Mouse (Mus musculus) hindbrain, postnatal 0 days (tissue): Measurements from ENCODE around the gene Supt5. TPM values are rescaled to one million over a fixed set of nuclear protein-coding genes. Genes with fewer than 3 reads are reported as not detected.

ENCODE experiments used
- ATAC-seq: fragments of 200-750 bp; cut with Nextera tagmentation; 2 replicates; pipeline ENCODE4 v1.8.0; 2017; ENCODE audit warnings: mild to moderate bottlenecking, moderate TSS enrichment, moderate library complexity
- DNase-seq: peaks from one replicate; pipeline ENCODE4 v3.0.0-alpha.2; 2015; ENCODE audit warnings: low spot score
- H3K27ac ChIP-seq: fragments of 300-500 bp; sonication (generic); 2 replicates; pipeline ENCODE4 v1.5.1; 2014; ENCODE audit warnings: mild to moderate bottlenecking
- H3K27me3 ChIP-seq: fragments of 300-500 bp; sonication (generic); 2 replicates; pipeline ENCODE4 v1.6.1; 2014; ENCODE audit warnings: low read length, mixed read lengths; ENCODE audit not compliant: insufficient read depth
- H3K36me3 ChIP-seq: fragments of 300-500 bp; sonication (generic); 2 replicates; pipeline ENCODE4 v1.6.1; 2014; ENCODE audit warnings: low read length, mixed read lengths; ENCODE audit not compliant: insufficient read depth
- H3K4me1 ChIP-seq: fragments of 300-500 bp; sonication (generic); 2 replicates; pipeline ENCODE4 v1.6.1; 2014; ENCODE audit warnings: antibody characterized with exemption, low read length, mixed read lengths; ENCODE audit not compliant: insufficient read depth
- H3K4me2 ChIP-seq: fragments of 300-500 bp; sonication (generic); 2 replicates; pipeline ENCODE4 v1.6.1; 2014; ENCODE audit warnings: low read depth, mild to moderate bottlenecking, low read length, moderate library complexity, mixed read lengths
- H3K4me3 ChIP-seq: fragments of 300-500 bp; sonication (generic); 2 replicates; pipeline ENCODE4 v1.5.1; 2014; ENCODE audit warnings: low read length
- H3K9ac ChIP-seq: fragments of 300-500 bp; sonication (generic); replicated peaks from 2 replicates; pipeline ENCODE4 v1.6.1; 2014; ENCODE audit warnings: mild to moderate bottlenecking, low read length, moderate library complexity, mixed read lengths
- H3K9me3 ChIP-seq: fragments of 300-500 bp; sonication (generic); 2 replicates; pipeline ENCODE4 v1.6.1; 2016; ENCODE audit warnings: low read length, mixed read lengths
- CTCF ChIP-seq: IDR thresholded peaks from 2 replicates; pipeline ENCODE4 v1.5.1; 2016; ENCODE audit warnings: antibody characterized with exemption, control low read depth, low read depth
- WGBS: fragments of 180-500 bp; shearing (Covaris S2); extraction: QIAGEN DNeasy Blood & Tissue Kit; methylation state at CpG from one replicate; pipeline ENCODE4 v1.1.7; 2014; 5-methylcytosine and 5-hydroxymethylcytosine counted together
- polyA plus RNA-seq: library from polyadenylated mRNA; unstranded; fragments of >200 nt; fragmentation: Nextera tagmentation; extraction: Ambion mirVana; gene quantifications from 2 replicates; pipeline ENCODE4 v1.2.1, GENCODE M21; 2015
- total RNA-seq: library from RNA; depleted of rRNA; stranded (reverse); fragments of >200 nt; gene quantifications from 2 replicates; pipeline ENCODE4 v1.2.3, GENCODE M21; 2014; rRNA removed

Gene Supt5
- total and polyA plus RNA-seq, 2 experiments from 2014 or later, result 76.5 to 104 TPM

DNA sequence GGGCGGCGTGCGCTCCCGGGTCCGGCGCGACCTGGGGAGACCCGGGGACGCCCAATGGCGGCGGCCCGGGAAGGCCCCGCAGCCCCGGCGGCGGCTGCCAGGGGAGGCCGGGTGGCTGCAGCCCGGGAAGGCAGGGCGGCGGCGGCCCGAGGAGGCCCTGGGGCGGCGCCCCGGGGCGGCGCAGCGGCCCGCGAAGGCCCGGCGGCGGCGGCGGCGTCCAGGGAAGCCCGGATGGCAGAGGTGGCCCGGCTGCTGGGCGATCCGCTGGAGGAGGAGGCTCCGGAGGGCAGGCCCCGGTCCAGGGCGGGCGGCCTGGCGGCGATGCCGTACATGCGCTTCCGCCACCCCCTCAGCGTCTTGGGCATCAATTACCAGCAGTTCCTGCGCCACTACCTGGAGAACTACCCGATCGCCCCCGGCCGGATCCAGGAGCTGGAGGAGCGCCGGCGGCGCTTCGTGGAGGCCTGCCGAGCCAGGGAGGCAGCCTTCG, 70.5 kb downstream of the Supt5 start:
- H3K4me2 ChIP-seq, result peak overlapping the region; percentile 80
- H3K27ac ChIP-seq, result peak overlapping the region; percentile 95
- ATAC-seq (peak; percentile 79), DNase-seq (peak; percentile 53)
- no peak for TF ChIP-seq CTCF
- no peaks in the 10 kb centered on the region for H3K27me3 ChIP-seq
- H3K36me3 ChIP-seq, result peaks cover 1% of the 10 kb centered on the region; the same call in 1 of the 2 replicates
- peak overlapping the region; percentile 92 for H3K4me3 ChIP-seq
- no peaks in the 10 kb centered on the region for H3K4me1 ChIP-seq
- under 1% methylated on average over 47 of the region's 62 CpGs for WGBS
- H3K9ac ChIP-seq, result peak overlapping the region; percentile 99
- H3K9me3 ChIP-seq, result no peaks in the 10 kb centered on the region

DNA sequence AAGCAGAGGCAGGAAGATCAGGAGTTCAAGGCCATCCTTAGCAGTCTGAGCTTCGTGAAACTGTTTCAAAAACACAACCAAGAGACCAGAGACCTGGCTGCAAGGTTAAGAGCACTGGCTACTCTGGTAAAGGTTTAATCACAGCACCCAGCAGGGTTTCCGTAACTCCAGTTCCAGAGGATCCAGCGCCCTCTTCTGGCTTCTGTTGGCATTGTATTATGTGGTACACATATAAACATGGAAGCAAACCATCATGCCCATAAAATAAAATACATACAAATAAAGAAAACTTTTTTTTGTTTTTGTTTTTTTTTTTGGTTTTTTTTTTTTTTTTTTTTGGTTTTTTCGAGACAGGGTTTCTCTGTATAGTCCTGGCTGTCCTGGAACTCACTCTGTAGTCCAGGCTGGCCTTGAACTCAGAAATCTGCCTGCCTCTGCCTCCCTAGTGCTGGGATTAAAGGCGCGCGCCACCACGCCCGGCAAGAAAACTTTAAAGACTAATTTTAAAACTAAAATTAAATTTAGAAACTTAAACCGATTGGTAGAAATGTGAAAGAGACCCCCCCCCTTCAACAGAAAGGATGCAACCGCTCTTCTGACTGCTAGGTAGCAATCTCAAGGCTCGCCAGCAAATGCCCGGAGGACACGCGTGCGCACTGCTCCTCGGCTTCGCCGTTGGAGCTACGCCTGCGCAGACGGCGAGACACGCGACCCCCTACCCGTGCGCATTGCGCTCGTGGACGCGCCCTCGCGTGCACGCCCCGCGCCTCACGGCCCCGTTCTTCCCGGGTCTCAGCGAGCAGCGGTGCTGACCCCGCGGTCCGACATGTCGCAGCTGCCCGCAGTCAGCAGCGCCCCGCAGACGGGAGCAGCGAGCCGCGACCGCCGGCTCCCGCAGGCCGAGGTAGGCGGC, 71.2 kb downstream of the Supt5 start, which contains the start of gene Eid2:
Gene Eid2, plus strand, starts transcription at position 753 of the 913 bp plus-strand sequence.
- DNase-seq, result peak; percentile 98
- Histone ChIP-seq H3K36me3 (no peaks in the 10 kb centered on the region), H3K4me3 (peak within 1 kb of the TSS; percentile 92), H3K9ac (peak within 1 kb of the TSS; percentile 99), H3K27me3 (no peaks in the 10 kb centered on the region), H3K27ac (peak within 1 kb of the TSS; percentile 95), H3K4me2 (peak within 1 kb of the TSS; percentile 80), H3K4me1 (no peaks in the 10 kb centered on the region), H3K9me3 (no peaks in the 10 kb centered on the region)
- peak; percentile 94 for ATAC-seq
- 0 out of 2 replicates have a peak, but pooled peaks have one; percentile 13 for TF ChIP-seq CTCF
- 9% methylated on average over 54 of the region's 57 CpGs for WGBS

DNA sequence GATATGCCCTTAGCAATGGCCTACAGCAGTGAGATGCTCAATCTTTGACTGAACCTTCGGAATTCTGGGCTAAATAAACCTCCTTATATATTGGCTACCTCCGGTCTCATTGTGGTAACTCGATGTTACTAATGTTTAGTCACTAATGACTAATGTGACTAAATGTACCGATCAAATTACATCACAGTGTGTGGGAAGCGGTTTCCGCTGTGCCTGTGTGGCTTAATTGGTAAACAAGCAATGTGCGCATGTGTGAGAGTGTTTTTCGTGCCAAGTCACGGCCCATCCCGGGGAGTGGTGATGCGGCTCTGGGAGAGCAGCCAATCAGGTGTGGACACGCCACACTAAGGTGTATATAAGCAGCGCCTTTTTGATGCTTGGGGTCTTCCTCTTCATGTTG, 73.2 kb downstream of the Supt5 start:
- Histone ChIP-seq H3K4me1 (no peaks in the 10 kb centered on the region), H3K9me3 (no peaks in the 10 kb centered on the region), H3K27ac (no peak overlapping the region), H3K9ac (no peak overlapping the region), H3K4me2 (no peak overlapping the region), H3K4me3 (no peak overlapping the region), H3K27me3 (no peaks in the 10 kb centered on the region), H3K36me3 (no peaks in the 10 kb centered on the region)
- ATAC-seq (no peak), DNase-seq (no peak)
- no peak for TF ChIP-seq CTCF
- 86% methylated on average over 13 of the region's 13 CpGs for whole genome bisulfite sequencing

Other genes with a start within 250 kb of the Supt5 start
- gene 9530053A07Rik, start 209.3 kb downstream of the Supt5 start, total RNA-seq, result 0.05 TPM in 1 of 2 replicates, not detected in the other
- gene 9530053A07Rik, start 209.3 kb downstream of the Supt5 start, polyA plus RNA-seq, result 0.16 and 0.19 TPM in 2 replicates
- gene Fbl, start 169.0 kb downstream of the Supt5 start, total RNA-seq, result 23.5 and 24.4 TPM in 2 replicates
- 70.7 and 73.7 TPM in 2 replicates for gene Fbl, start 169.0 kb downstream of the Supt5 start, polyA plus RNA-seq
- 36.7 and 43.6 TPM in 2 replicates for gene Dyrk1b, start 159.3 kb downstream of the Supt5 start, total RNA-seq
- gene Dyrk1b, start 159.3 kb downstream of the Supt5 start, polyA plus RNA-seq, result 7.8 and 8.4 TPM in 2 replicates
- 48.4 and 70.7 TPM in 2 replicates for gene Eid2, start 70.9 kb downstream of the Supt5 start, total RNA-seq
- 21.0 and 22.3 TPM in 2 replicates for gene Eid2, start 70.9 kb downstream of the Supt5 start, polyA plus RNA-seq
- 34.6 and 38.2 TPM in 2 replicates for gene Eid2b, start 61.0 kb downstream of the Supt5 start, total RNA-seq
- gene Eid2b, start 61.0 kb downstream of the Supt5 start, polyA plus RNA-seq, result 42.3 and 45.1 TPM in 2 replicates
- gene Selenov, start 47.6 kb downstream of the Supt5 start, total RNA-seq, result 2.1 and 3.6 TPM in 2 replicates
- 5.1 and 7.1 TPM in 2 replicates for gene Selenov, start 47.6 kb downstream of the Supt5 start, polyA plus RNA-seq
- 20.1 and 24.8 TPM in 2 replicates for gene Dll3, start 36.5 kb downstream of the Supt5 start, total RNA-seq
- 17.0 and 20.2 TPM in 2 replicates for gene Dll3, start 36.5 kb downstream of the Supt5 start, polyA plus RNA-seq
- 71.6 and 82.9 TPM in 2 replicates for gene Timm50, start 26.7 kb downstream of the Supt5 start, total RNA-seq
- 125 and 131 TPM in 2 replicates for gene Timm50, start 26.7 kb downstream of the Supt5 start, polyA plus RNA-seq
- gene Rps16, start 11.9 kb upstream of the Supt5 start, total RNA-seq, result 97.7 and 154 TPM in 2 replicates
- gene Rps16, start 11.9 kb upstream of the Supt5 start, polyA plus RNA-seq, result 539 and 575 TPM in 2 replicates
- gene Plekhg2, start 33.9 kb upstream of the Supt5 start, total RNA-seq, result 18.6 and 20.6 TPM in 2 replicates
- gene Plekhg2, start 33.9 kb upstream of the Supt5 start, polyA plus RNA-seq, result 9.1 and 10.0 TPM in 2 replicates
- gene Zfp36, start 41.5 kb upstream of the Supt5 start, total RNA-seq, result 2.1 and 3.9 TPM in 2 replicates
- 3.0 and 3.4 TPM in 2 replicates for gene Zfp36, start 41.5 kb upstream of the Supt5 start, polyA plus RNA-seq
- 33.6 and 39.5 TPM in 2 replicates for gene Med29, start 54.0 kb upstream of the Supt5 start, total RNA-seq
- gene Med29, start 54.0 kb upstream of the Supt5 start, polyA plus RNA-seq, result 42.1 and 42.9 TPM in 2 replicates
- gene Paf1, start 54.2 kb upstream of the Supt5 start, total RNA-seq, result 56.7 and 67.6 TPM in 2 replicates
- gene Paf1, start 54.2 kb upstream of the Supt5 start, polyA plus RNA-seq, result 83.0 and 84.1 TPM in 2 replicates
- 0.16 and 2.9 TPM in 2 replicates for gene Gmfg, start 98.7 kb upstream of the Supt5 start, total RNA-seq
- gene Gmfg, start 98.7 kb upstream of the Supt5 start, polyA plus RNA-seq, result 5.5 and 6.2 TPM in 2 replicates
- 140 and 160 TPM in 2 replicates for gene Lrfn1, start 113.2 kb upstream of the Supt5 start, total RNA-seq
- 15.5 and 18.0 TPM in 2 replicates for gene Lrfn1, start 113.2 kb upstream of the Supt5 start, polyA plus RNA-seq
- not detected in 2 replicates for gene Ifnl2, start 171.7 kb upstream of the Supt5 start, total RNA-seq
- gene Ifnl2, start 171.7 kb upstream of the Supt5 start, polyA plus RNA-seq, result not detected in 2 replicates
- gene Ifnl3, start 184.1 kb upstream of the Supt5 start, total RNA-seq, result not detected in 2 replicates
- gene Ifnl3, start 184.1 kb upstream of the Supt5 start, polyA plus RNA-seq, result not detected in 2 replicates
- gene Sycn, start 202.1 kb upstream of the Supt5 start, total RNA-seq, result not detected in 2 replicates
- gene Sycn, start 202.1 kb upstream of the Supt5 start, polyA plus RNA-seq, result not detected in 2 replicates
- gene Nccrp1, start 208.5 kb upstream of the Supt5 start, total RNA-seq, result not detected in 2 replicates
- gene Nccrp1, start 208.5 kb upstream of the Supt5 start, polyA plus RNA-seq, result 0.34 TPM in 2 replicates